Mouse (Mus musculus) kidney, postnatal 25 days (tissue): ENCODE results near the gene Napepld.
"Not testable (repeated sequence)": the region's sequence is repeated elsewhere in the genome, so short reads cannot be mapped to it uniquely, and the experiment has no call there.

ENCODE experiments used
- DNase-seq, 2 experiments: peaks; one replicate each; pipeline ENCODE4 v3.0.0; 2021; ENCODE audit warnings: mixed read lengths in 2 of 2

Napepld gene

DNA sequence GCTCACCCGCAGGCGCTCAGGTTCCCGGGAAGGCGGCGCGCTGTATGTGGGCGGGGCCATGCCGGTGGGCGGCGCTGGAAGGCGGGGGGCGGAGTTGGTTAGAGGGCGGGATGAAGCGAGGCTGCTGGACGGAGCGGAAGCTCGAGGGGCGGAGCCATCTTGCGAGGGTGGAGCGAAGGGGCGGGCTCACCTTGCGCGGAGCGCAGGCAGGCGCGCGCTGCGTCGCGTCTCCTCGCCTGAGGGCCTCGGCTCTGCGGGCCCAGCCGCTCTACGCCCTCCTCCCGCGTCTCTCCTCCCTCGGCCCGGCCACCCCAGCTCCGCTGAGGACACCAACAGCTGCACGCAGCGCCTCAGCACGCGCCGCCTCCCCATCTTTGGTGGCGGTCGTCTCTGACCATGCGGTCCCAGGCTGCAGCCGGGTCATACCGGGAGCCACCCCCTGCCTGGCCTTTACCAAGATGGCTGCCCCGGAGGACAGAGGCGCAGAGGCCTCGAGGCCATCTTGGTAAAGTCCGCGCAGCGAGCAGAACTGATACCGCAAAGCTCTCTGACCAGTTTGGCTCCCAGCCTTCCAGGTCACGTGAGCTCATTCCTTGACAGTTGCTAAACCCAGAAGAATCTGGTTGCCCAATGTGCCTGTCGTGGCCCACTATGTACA is at the start of gene Napepld:
Gene Napepld, minus strand, starts transcription at position 46 of the 658 bp plus-strand sequence.
- peak; percentile 99 for DNase-seq

GRCm38 (mm10) chr5:21745966-21746365 is 44.8 kb upstream of the Napepld start:
- no peak for DNase-seq

GRCm38 (mm10) chr5:21744651-21745050 is 43.5 kb upstream of the Napepld start:
- DNase-seq: no peak

DNA sequence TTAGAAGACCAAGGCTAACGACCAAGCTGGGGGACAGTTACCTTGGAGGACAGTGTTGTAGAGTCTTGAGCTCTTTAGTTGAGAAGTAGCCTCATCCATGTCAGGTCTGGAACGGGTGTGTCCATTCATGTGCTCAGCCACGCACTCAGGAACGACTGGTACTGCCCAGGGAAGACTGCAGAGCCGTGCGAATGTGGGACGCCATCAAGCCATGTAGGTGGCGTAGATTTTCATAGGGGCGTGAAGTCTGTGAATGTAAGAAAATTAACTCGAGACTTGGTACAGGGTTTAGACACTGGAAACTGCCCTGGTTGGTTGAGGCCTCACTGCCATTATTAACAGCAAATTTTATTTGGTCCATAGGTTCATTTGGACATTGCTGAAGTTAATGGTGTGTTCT is 42.4 kb upstream of the Napepld start:
- no peak for DNase-seq

GRCm38 (mm10) chr5:21739881-21740280 is 38.7 kb upstream of the Napepld start:
- peak in 1 of 2 experiments; percentile 15 for DNase-seq

GRCm38 (mm10) chr5:21739120-21739519 is 37.9 kb upstream of the Napepld start:
- DNase-seq: peak; percentile 73 to 91

- DNase-seq: no peak
Measured at GRCm38 (mm10) chr5:21737620-21738019, 36.4 kb upstream of the Napepld start.

DNA sequence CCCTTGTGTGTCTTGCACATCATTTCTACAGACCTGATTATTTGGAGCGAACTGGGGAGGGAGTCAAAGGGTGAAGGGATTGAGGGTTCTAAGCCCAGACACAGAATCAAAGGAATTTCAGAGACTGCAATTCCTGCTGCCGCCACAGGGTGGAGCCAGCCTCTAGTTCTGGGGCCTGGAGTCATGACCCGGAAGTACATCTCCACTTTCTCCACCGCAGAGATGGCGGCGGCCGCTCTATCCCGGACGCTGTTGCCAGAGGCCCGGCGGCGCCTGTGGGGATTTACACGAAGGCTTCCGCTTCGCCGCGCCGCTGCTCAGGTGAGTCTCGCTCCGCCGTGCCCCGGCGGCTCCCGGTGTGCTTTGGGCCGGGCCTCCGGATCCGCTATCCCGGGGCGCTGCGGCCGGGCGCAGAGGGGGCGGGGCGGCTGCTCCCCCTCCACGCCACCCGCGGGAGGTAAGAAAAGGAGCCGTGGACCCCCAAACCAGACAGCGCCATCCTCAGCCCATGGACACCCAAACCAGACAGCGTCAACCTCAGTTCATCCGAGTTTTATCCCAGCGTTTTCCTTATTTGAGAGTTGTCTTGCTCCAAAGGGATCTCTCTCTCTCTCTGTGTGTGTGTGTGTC is 35.9 kb upstream of the Napepld start, which contains the start of gene Pmpcb:
Gene Pmpcb, plus strand, starts transcription at position 186 of the 630 bp plus-strand sequence.
- peak; percentile 90 to 92 for DNase-seq

GRCm38 (mm10) chr5:21736046-21736445 is 34.9 kb upstream of the Napepld start:
- DNase-seq: no peak

DNA sequence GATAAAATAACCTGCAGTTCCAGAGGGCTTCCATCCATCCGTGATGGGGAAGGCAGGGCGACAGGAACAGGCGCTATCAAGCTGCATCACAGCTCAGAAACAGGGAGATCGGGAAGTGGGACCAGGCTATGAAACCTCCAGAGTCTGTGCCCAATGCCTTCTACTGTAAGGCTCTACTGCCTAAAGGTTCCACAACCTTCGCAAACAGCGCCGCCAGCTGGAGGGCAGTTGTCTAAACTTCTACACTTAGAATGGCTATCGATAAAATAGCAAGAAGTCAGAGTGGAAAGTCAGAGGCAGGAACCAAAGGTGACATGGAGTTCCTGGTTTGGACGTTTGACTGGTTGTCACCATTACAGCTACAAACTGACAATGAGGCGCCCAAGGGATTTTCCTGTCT is 34.4 kb upstream of the Napepld start:
- peak; percentile 84 to 90 for DNase-seq

DNA sequence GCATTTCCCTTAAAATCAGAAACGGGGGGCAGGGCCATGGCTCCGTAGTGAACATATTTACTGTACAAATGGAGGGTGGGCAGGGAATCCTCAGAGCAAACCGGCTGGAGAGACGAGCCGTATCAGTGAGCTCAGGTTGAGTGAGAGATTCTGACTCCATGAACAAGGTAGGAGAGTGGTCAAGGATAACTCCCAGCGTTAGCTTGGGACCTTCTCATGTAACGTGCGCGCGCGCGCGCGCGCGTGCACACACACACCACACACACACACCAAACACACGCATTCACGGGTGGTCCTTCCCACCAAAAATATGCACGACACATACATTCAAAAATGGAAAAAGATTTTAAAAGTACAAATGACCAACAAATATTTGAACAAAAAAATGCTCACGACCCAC is 33.9 kb upstream of the Napepld start:
- no peak for DNase-seq

DNA sequence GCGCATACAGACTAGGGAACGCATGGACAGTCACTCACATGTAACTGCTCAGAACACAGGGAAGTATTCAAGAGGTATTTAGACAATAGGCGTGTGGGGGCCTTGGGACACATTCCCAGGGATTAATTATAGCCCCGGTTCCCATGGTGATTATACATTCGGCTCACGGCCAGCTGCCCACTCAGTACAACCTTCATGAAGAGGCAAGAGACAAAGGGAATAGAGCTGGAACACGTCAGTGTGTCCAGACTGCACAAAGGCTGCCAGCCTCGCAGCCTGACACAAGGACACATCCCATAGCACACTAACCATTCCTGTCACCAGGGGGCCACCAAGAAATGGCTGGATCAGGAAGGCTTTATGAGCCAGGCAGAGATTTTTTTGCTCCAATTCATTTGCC is 31.7 kb upstream of the Napepld start:
- DNase-seq: peak; percentile 65 to 70

- DNase-seq: no peak
Measured at GRCm38 (mm10) chr5:21732177-21732911, 31.1 kb upstream of the Napepld start.

DNA sequence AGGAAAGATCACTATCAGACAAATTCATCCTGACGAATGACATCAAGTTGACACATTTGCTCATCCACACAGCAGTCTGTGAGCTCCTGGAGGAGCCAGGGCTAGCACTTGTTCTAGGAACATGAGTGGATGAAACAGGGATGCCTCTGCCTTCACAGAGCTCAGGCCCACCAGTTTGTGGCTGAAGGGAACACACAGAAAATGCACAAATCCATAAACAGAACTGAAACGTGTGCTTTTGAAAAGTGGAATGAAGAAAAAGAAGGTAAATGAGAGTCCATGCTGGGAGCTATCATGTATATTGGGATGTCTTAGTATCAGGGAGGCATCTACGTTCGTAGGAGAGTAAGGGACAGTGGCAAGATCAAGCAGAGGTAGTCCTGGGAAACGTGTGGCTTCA is 27.9 kb upstream of the Napepld start:
- DNase-seq: no peak

GRCm38 (mm10) chr5:21724872-21725271 is 23.7 kb upstream of the Napepld start:
- DNase-seq: no peak

DNA sequence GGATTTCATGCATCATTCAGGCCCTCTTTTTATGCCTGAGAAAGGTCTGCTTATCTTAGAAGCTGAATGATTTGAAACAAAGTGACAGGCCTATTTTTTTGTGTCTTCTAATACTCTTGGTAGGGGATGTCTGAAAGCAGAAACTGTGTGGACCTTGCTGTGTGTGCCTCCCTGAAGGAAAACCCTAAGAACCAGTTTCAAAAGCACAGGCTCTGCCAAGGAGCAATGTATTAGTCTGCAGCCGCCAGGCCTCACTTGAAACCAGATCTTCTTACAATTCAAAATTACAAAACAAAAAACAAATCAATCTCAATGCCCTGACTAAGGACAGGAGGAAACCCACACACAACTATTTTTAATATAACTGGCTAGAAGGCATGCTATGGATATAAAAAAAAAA is 23.2 kb upstream of the Napepld start:
- no peak for DNase-seq

- DNase-seq: no peak
Measured at GRCm38 (mm10) chr5:21719209-21719608, 18.0 kb upstream of the Napepld start.

- DNase-seq: no peak
Measured at GRCm38 (mm10) chr5:21718546-21718945, 17.4 kb upstream of the Napepld start.

DNA sequence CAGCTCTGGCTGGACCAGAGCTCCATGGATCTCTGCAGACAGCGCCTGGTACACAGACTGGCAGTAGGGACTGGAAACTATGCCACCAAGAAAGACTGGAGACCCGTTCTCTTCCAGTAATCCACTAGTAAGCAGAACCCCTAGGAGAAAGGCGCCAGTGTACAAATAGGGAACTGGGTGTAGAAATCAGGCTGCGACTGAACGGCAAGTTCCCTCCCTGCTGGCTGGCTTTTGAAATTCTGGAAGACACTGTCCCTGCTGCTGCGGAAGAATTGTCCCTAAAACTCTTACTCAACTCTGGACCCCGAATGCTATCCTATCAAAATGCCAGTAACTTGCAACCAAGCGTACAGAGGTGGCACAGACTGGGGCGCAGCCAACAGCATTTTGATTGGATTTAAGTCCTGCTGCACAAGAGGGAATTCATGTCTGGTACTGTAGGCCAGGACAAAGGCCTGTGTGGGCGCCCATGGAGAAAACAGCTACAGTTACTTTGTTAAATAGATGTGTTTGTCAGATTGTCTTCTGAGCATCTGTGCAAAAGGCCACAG is 16.0 kb upstream of the Napepld start:
- no peak for DNase-seq

- DNase-seq: no peak
Measured at GRCm38 (mm10) chr5:21714447-21714846, 13.3 kb upstream of the Napepld start.

DNA sequence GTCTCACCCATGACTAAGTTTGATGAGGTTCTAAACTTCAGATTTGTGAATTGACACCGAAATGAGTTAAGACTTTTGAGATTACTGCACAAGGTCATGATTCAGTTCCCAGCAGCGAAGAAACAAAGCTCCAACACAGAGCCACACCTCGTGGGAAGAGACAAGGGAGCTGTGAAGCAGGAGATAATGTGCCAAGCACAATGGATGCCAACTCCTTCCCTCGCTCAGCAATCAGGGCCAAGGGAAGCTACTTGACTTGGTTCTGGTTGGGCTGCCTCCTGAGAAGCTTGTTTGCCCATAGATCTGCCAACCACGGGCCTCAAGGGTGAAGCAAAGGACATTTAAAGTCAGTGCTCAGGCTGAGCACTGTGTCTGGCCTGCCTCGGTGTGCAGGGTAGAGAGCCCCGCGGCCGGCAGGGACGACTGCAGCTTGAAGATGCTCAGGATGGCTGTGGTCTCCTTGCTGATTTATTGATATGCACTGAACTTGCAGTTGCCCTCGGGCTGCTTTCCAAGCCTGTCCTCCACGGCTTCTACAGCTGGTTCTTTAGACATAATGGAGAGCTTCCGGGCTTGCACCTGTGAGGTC is 11.0 kb upstream of the Napepld start:
- no peak for DNase-seq

GRCm38 (mm10) chr5:21708011-21708410 is 6.8 kb upstream of the Napepld start:
- not testable (repeated sequence) for DNase-seq

GRCm38 (mm10) chr5:21706546-21706945 is 5.3 kb upstream of the Napepld start:
- peak in 1 of 2 experiments; percentile 20 for DNase-seq
